Mouse (Mus musculus) C2C12 (cell line): ENCODE measurements around the gene Gnpat. TPM values are rescaled to one million over a fixed set of nuclear protein-coding genes. Genes with fewer than 3 reads are reported as not detected.
"Not testable (repeated sequence)": the region's sequence is repeated elsewhere in the genome, so short reads cannot be mapped to it uniquely, and the experiment has no call there.

Experiments used
- H3K27me3 ChIP-seq: one replicate; pipeline ENCODE4 v1.6.1; 2011; ENCODE audit not compliant: control insufficient read depth, insufficient read depth, insufficient read length
- H3K36me3 ChIP-seq: one replicate; pipeline ENCODE4 v1.6.1; 2011; ENCODE audit not compliant: control insufficient read depth, insufficient read depth
- H3K4me3 ChIP-seq: one replicate; pipeline ENCODE4 v1.5.1; 2011; ENCODE audit warnings: mild to moderate bottlenecking, control low read depth; ENCODE audit not compliant: poor library complexity, insufficient read depth, severe bottlenecking
- H3K79me2 ChIP-seq: one replicate; pipeline ENCODE4 v1.6.1; 2011; ENCODE audit not compliant: control insufficient read depth, insufficient read depth
- H3K79me3 ChIP-seq: one replicate; pipeline ENCODE4 v1.6.1; 2011; ENCODE audit warnings: low read depth, control low read depth
- H3ac ChIP-seq: one replicate; pipeline ENCODE3; 2011; ENCODE audit warnings: low read depth; ENCODE audit not compliant: control insufficient read depth, insufficient read length
- CEBPB ChIP-seq: IDR thresholded peaks from one replicate; pipeline ENCODE4 v1.6.1; 2011; ENCODE audit warnings: low read depth, mild to moderate bottlenecking, control low read depth, moderate library complexity
- CTCF ChIP-seq: IDR thresholded peaks from one replicate; pipeline ENCODE4 v1.5.1; 2011; ENCODE audit not compliant: control insufficient read depth, insufficient read depth, insufficient read length
- FOSL1 ChIP-seq: IDR thresholded peaks from one replicate; pipeline ENCODE4 v1.8.0; 2011; ENCODE audit warnings: mild to moderate bottlenecking, low read length; ENCODE audit not compliant: poor library complexity, insufficient read depth, severe bottlenecking
- MAX ChIP-seq: IDR thresholded peaks from one replicate; pipeline ENCODE4 v1.6.1; 2011; ENCODE audit warnings: mild to moderate bottlenecking, control low read depth
- MYOD1 ChIP-seq: IDR thresholded peaks from one replicate; pipeline ENCODE4 v1.6.1; 2011; ENCODE audit warnings: low read depth; ENCODE audit not compliant: control insufficient read depth, insufficient read length
- MYOG ChIP-seq: IDR thresholded peaks from one replicate; pipeline ENCODE4 v1.6.1; 2011; ENCODE audit not compliant: control insufficient read depth, insufficient read length; ENCODE audit errors: extremely low read depth
- USF1 ChIP-seq: IDR thresholded peaks from one replicate; pipeline ENCODE4 v1.6.1; 2011; ENCODE audit warnings: low read depth, mild to moderate bottlenecking, control low read depth, moderate library complexity
- polyA plus RNA-seq: library from polyadenylated mRNA; unstranded; fragments of >200 nt; fragmentation: generic; extraction: Trizol; gene quantifications from one replicate; pipeline ENCODE4 v1.2.1, GENCODE M21; 2012; ENCODE audit warnings: missing spikeins

Gnpat gene
- polyA plus RNA-seq, 1 experiment: 59.9 TPM

GRCm38 (mm10) chr8:124839371-124839770 lies 23.5 kb upstream of the Gnpat start:
- Histone ChIP-seq H3K36me3 (peaks cover 43% of the 10 kb centered on the region), H3K79me2 (peaks cover 11% of the 10 kb centered on the region), H3K4me3 (no peak overlapping the region), H3K79me3 (no peaks in the 10 kb centered on the region), H3K27me3 (no peaks in the 10 kb centered on the region), H3ac (no peak overlapping the region)
- TF ChIP-seq MAX (no peak), FOSL1 (no peak), MYOG (no peak), USF1 (no peak), CTCF (no peak), MYOD1 (no peak), CEBPB (no peak)

GRCm38 (mm10) chr8:124840900-124841299 lies 21.9 kb upstream of the Gnpat start:
- Histone ChIP-seq H3K27me3 (no peaks in the 10 kb centered on the region), H3K79me2 (peaks cover 25% of the 10 kb centered on the region), H3K4me3 (no peak overlapping the region), H3K36me3 (peaks cover 52% of the 10 kb centered on the region), H3K79me3 (peaks cover 4% of the 10 kb centered on the region), H3ac (no peak overlapping the region)
- TF ChIP-seq MYOD1: no peak
- no peak for TF ChIP-seq CTCF
- no peak for TF ChIP-seq CEBPB
- TF ChIP-seq MAX: no peak
- no peak for TF ChIP-seq MYOG
- no peak for TF ChIP-seq USF1
- TF ChIP-seq FOSL1: no peak

GRCm38 (mm10) chr8:124841775-124842174 lies 21.1 kb upstream of the Gnpat start:
- H3K4me3 ChIP-seq: no peak overlapping the region
- peaks cover 4% of the 10 kb centered on the region for H3K79me3 ChIP-seq
- TF ChIP-seq CTCF (no peak), MYOD1 (no peak), USF1 (no peak), FOSL1 (no peak), CEBPB (no peak), MYOG (no peak), MAX (no peak)
- peaks cover 25% of the 10 kb centered on the region for H3K79me2 ChIP-seq
- H3ac ChIP-seq: no peak overlapping the region
- H3K36me3 ChIP-seq: peaks cover 52% of the 10 kb centered on the region
- H3K27me3 ChIP-seq: no peaks in the 10 kb centered on the region

- not testable (repeated sequence) for H3K4me3 ChIP-seq, H3K27me3 ChIP-seq, H3K79me3 ChIP-seq, H3ac ChIP-seq
- H3K79me2 ChIP-seq: peaks cover 25% of the 10 kb centered on the region
- H3K36me3 ChIP-seq: peaks cover 52% of the 10 kb centered on the region
Observed at GRCm38 (mm10) chr8:124842929-124843328, 19.9 kb upstream of the Gnpat start.

GRCm38 (mm10) chr8:124845131-124845530 lies 17.7 kb upstream of the Gnpat start:
- H3K79me3 ChIP-seq: peaks cover 4% of the 10 kb centered on the region
- peaks cover 25% of the 10 kb centered on the region for H3K79me2 ChIP-seq
- H3K36me3 ChIP-seq: peaks cover 32% of the 10 kb centered on the region
- no peak overlapping the region for H3ac ChIP-seq
- H3K27me3 ChIP-seq: no peaks in the 10 kb centered on the region
- no peak overlapping the region for H3K4me3 ChIP-seq
- no peak for TF ChIP-seq MAX

GRCm38 (mm10) chr8:124845573-124845972 lies 17.3 kb upstream of the Gnpat start:
- TF ChIP-seq USF1 (no peak), MAX (no peak)

GRCm38 (mm10) chr8:124853511-124853910 lies 9.3 kb upstream of the Gnpat start:
- peaks cover 25% of the 10 kb centered on the region for H3K79me3 ChIP-seq
- H3K79me2 ChIP-seq: peaks cover 39% of the 10 kb centered on the region
- H3K4me3 ChIP-seq: no peak overlapping the region
- peaks cover 57% of the 10 kb centered on the region for H3K36me3 ChIP-seq
- H3K27me3 ChIP-seq: no peaks in the 10 kb centered on the region
- TF ChIP-seq FOSL1 (no peak), MYOD1 (no peak)
- H3ac ChIP-seq: no peak overlapping the region

More at GRCm38 (mm10) chr8:124845573-124845972, 17.3 kb upstream of the Gnpat start:
- Histone ChIP-seq H3K79me2 (peaks cover 25% of the 10 kb centered on the region), H3K27me3 (no peaks in the 10 kb centered on the region), H3ac (no peak overlapping the region), H3K79me3 (peaks cover 4% of the 10 kb centered on the region), H3K4me3 (no peak overlapping the region), H3K36me3 (peaks cover 27% of the 10 kb centered on the region)
